Mouse (Mus musculus) ovary, postnatal 10 days (tissue): ENCODE data around the gene Ttc39b.

Experiments
- DNase-seq: peaks from one replicate; pipeline ENCODE4 v3.0.0; 2022; ENCODE audit warnings: low spot score

Ttc39b gene

GRCm38 (mm10) chr4:83228664-83229283 lies 95.3 kb downstream of the Ttc39b start:
- no peak for DNase-seq

- no peak for DNase-seq
Observed at GRCm38 (mm10) chr4:83228073-83228472, 96.0 kb downstream of the Ttc39b start.

GRCm38 (mm10) chr4:83225633-83226360 lies 98.3 kb downstream of the Ttc39b start:
- no peak for DNase-seq

GRCm38 (mm10) chr4:83224242-83224641 lies 99.8 kb downstream of the Ttc39b start:
- DNase-seq, result no peak

- DNase-seq, result no peak
Observed at GRCm38 (mm10) chr4:83223197-83223596, 100.9 kb downstream of the Ttc39b start.

- no peak for DNase-seq
Observed at GRCm38 (mm10) chr4:83220761-83221557, 103.1 kb downstream of the Ttc39b start.

- no peak for DNase-seq
Observed at GRCm38 (mm10) chr4:83219253-83219652, 104.8 kb downstream of the Ttc39b start.

GRCm38 (mm10) chr4:83217128-83217527 lies 106.9 kb downstream of the Ttc39b start:
- DNase-seq, result no peak

GRCm38 (mm10) chr4:83216381-83216780 lies 107.7 kb downstream of the Ttc39b start:
- DNase-seq, result no peak

- no peak for DNase-seq
Observed at GRCm38 (mm10) chr4:83215776-83216175, 108.3 kb downstream of the Ttc39b start.

GRCm38 (mm10) chr4:83214822-83215558 lies 109.1 kb downstream of the Ttc39b start:
- DNase-seq, result no peak

- DNase-seq, result no peak
Observed at GRCm38 (mm10) chr4:83213752-83214151, 110.3 kb downstream of the Ttc39b start.

- DNase-seq, result no peak
Observed at GRCm38 (mm10) chr4:83211709-83212108, 112.3 kb downstream of the Ttc39b start.

- DNase-seq, result no peak
Observed at GRCm38 (mm10) chr4:83210437-83210836, 113.6 kb downstream of the Ttc39b start.

- DNase-seq, result no peak
Observed at GRCm38 (mm10) chr4:83206803-83207586, 117.1 kb downstream of the Ttc39b start.

- DNase-seq, result no peak
Observed at GRCm38 (mm10) chr4:83206416-83206802, 117.6 kb downstream of the Ttc39b start.

GRCm38 (mm10) chr4:83199391-83199790 lies 124.7 kb downstream of the Ttc39b start:
- DNase-seq, result no peak

- no peak for DNase-seq
Observed at GRCm38 (mm10) chr4:83198123-83198522, 125.9 kb downstream of the Ttc39b start.

- DNase-seq, result no peak
Observed at GRCm38 (mm10) chr4:83189736-83190135, 134.3 kb downstream of the Ttc39b start.

- DNase-seq, result no peak
Observed at GRCm38 (mm10) chr4:83187324-83187723, 136.7 kb downstream of the Ttc39b start.

- no peak for DNase-seq
Observed at GRCm38 (mm10) chr4:83186448-83186847, 137.6 kb downstream of the Ttc39b start.
